Mouse (Mus musculus) liver, embryonic 14.5 days (tissue): ENCODE measurements around the gene C1qb.

Experiments
- CTCF ChIP-seq: IDR thresholded peaks from 2 replicates; pipeline ENCODE4 v1.5.1; 2016; ENCODE audit warnings: antibody characterized with exemption, low read depth, control low read depth
- EP300 ChIP-seq: IDR thresholded peaks from 2 replicates; pipeline ENCODE4 v1.6.1; 2016; ENCODE audit warnings: antibody characterized with exemption, low read depth

GRCm38 (mm10) chr4:136875012-136875411, 11.0 kb downstream of the C1qb start:
- no peak for TF ChIP-seq EP300
- TF ChIP-seq CTCF = no peak
